Mouse (Mus musculus) urinary bladder, postnatal 10 days (tissue): Measurements from ENCODE around the gene Fam131a.

Experiments
- DNase-seq: peaks from one replicate; pipeline ENCODE4 v3.0.0; 2022; ENCODE audit warnings: low spot score

Gene Fam131a

GRCm38 (mm10) chr16:20695622-20696323 lies 2.7 kb downstream of the Fam131a start:
- no peak for DNase-seq

GRCm38 (mm10) chr16:20699266-20699665 lies 6.2 kb downstream of the Fam131a start:
- DNase-seq: no peak

GRCm38 (mm10) chr16:20700036-20700435 lies 7.0 kb downstream of the Fam131a start:
- DNase-seq: no peak

GRCm38 (mm10) chr16:20701316-20701715 lies 8.3 kb downstream of the Fam131a start:
- DNase-seq: no peak

GRCm38 (mm10) chr16:20701729-20702521 lies 8.9 kb downstream of the Fam131a start:
- DNase-seq: no peak

GRCm38 (mm10) chr16:20702522-20702893 lies 9.5 kb downstream of the Fam131a start:
- no peak for DNase-seq

GRCm38 (mm10) chr16:20703071-20703470 lies 10.0 kb downstream of the Fam131a start:
- no peak for DNase-seq

GRCm38 (mm10) chr16:20703699-20704400 lies 10.8 kb downstream of the Fam131a start:
- DNase-seq: no peak

GRCm38 (mm10) chr16:20705786-20706185 lies 12.7 kb downstream of the Fam131a start:
- no peak for DNase-seq

- DNase-seq: no peak
Observed at GRCm38 (mm10) chr16:20706407-20707055, 13.5 kb downstream of the Fam131a start.

GRCm38 (mm10) chr16:20708220-20708938 lies 15.3 kb downstream of the Fam131a start:
- no peak for DNase-seq

GRCm38 (mm10) chr16:20708939-20709734 lies 16.1 kb downstream of the Fam131a start:
- no peak for DNase-seq

GRCm38 (mm10) chr16:20710370-20710769 lies 17.3 kb downstream of the Fam131a start:
- no peak for DNase-seq

- DNase-seq: no peak
Observed at GRCm38 (mm10) chr16:20710810-20711209, 17.8 kb downstream of the Fam131a start.

GRCm38 (mm10) chr16:20712190-20712589 lies 19.1 kb downstream of the Fam131a start:
- DNase-seq: no peak

- DNase-seq: no peak
Observed at GRCm38 (mm10) chr16:20712889-20713288, 19.8 kb downstream of the Fam131a start.

GRCm38 (mm10) chr16:20714307-20715080 lies 21.5 kb downstream of the Fam131a start:
- DNase-seq: no peak

- DNase-seq: no peak
Observed at GRCm38 (mm10) chr16:20715161-20715560, 22.1 kb downstream of the Fam131a start.

GRCm38 (mm10) chr16:20715566-20715965 lies 22.5 kb downstream of the Fam131a start:
- DNase-seq: no peak
